Mouse (Mus musculus) frontal cortex, adult (tissue): Measurements from ENCODE around the gene Spsb4.

Experiments
- ATAC-seq: cut with Nextera tagmentation; 2 replicates; pipeline ENCODE4 v1.9.2; 2017; ENCODE audit warnings: mild to moderate bottlenecking, moderate library complexity, mixed read lengths; ENCODE audit not compliant: low TSS enrichment

Gene Spsb4

GRCm38 (mm10) chr9:97018677-97019147 lies at the start of gene Spsb4:
Gene Spsb4, minus strand, starts transcription at chr9:97018843.
- peak; percentile 74 for ATAC-seq

- no peak for ATAC-seq
These were observed 49.1 kb upstream of the Spsb4 start for GRCm38 (mm10) chr9:97067761-97068160.

GRCm38 (mm10) chr9:97065885-97066284 lies 47.2 kb upstream of the Spsb4 start:
- no peak for ATAC-seq

DNA sequence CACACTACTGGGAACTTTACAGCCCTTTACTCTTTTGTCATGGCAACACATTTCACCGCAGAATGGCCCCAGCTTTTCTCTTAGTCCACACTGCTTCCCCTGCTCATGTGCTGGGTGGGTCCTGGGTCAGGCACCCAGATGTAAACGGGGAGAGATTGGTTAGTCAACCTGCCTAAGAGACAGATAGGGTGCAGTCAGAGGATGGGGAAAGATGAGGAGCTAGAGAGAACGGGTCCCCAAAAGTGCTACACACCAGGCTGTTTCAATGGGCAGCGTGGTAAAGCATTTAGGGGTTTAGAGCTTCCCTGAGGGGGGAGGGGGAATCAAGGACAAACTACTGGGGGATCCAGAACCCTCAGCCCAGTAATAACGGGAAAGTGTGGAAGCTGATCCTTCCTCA lies 46.6 kb upstream of the Spsb4 start:
- ATAC-seq, result no peak

DNA sequence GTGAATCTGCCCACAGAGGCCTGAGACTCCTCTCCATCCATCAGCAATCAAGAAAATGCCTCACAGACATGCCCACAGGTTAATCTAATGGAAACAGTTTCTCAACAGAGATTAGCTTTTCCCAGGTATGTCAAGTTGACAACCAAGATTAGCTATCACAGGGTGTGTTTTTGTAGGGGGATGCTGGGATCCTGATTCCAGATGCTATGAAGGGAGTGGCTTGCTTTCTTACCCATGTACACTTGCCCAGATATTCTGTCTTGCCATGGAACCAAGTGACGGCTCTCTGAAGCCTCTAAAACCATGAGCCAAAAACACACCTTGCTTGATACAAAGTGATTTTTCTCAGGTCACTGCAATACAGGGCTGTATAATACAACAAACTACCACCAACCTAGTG lies 45.5 kb upstream of the Spsb4 start:
- no peak for ATAC-seq

- ATAC-seq, result no peak
These were observed 43.1 kb upstream of the Spsb4 start for GRCm38 (mm10) chr9:97061696-97062095.

DNA sequence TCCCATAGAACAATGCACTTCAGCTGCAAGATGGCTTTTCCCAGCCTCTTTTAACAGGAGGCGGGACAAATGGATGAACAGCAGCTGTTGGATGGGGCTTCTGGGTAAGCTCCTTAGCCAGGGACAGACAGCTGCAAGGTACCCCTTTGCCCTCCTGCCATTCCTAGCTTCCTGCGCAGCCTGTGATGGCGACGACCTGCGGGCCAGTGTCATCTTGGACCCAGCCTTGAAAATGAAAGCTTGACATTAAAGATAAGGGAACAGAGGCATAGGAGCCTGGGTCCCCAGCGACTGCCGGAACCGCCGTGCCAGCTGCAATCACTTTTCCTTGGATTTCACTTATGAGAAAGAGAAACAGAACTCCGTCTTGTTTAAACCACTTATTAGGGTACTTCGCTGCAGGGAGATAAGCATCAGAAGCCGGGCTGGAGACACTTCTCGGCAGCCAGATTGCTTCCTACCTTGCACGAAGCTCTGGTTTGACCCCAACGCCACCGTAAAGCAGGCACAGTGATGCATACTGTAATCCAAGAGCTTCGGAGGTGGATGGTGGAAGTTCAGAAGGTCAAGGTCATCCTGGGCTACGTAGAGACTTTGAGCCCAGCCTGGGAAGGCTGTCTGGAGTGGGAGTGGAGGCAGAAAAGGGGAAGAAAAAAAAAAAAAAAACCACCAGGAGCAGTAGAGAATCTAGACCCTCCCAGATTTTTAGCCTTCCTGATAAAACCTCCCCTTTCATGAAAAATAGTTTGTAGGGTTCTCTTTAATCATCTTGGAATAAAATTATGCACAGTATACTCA lies 38.1 kb upstream of the Spsb4 start:
- ATAC-seq, result no peak

GRCm38 (mm10) chr9:97055906-97056305 lies 37.3 kb upstream of the Spsb4 start:
- no peak for ATAC-seq

- ATAC-seq, result no peak
These were observed 32.5 kb upstream of the Spsb4 start for GRCm38 (mm10) chr9:97051176-97051575.

DNA sequence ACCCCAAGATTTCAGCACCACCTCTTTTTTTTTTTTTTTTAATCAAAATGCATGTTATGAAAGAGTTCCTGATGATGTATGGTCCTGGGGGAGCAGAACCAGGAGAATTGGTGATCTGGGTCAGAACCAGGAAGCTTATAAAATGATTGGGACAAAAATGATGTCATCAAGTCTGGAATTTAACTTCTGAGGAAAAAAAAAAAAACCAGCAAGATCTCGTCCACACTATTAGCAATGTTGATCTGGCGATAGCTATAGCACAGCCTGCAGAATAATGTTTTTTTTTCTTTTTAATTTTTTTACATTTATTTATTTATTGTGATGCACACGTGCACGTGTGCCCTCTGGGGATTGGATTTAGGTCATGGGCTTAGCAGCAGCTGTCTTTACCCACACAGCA lies 27.6 kb upstream of the Spsb4 start:
- no peak for ATAC-seq

DNA sequence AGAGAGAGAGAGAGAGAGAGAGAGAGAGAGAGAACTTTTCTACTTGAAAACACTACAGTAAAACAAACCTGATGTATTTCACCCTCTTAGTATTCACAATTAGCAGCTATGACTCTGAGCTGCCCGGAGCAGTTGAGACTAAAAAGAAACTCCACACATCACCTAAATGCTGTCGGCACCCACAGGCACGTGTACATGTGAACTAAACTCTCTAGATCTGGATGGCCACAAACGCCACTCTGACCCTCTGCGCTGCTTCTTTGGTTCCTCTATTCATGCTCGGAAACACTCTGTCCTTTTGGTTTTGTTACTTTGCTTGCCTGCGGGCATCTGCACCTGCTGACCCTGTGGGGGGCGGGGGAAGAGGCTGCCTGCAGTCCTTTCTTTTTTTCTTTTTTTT lies 23.0 kb upstream of the Spsb4 start:
- no peak for ATAC-seq

DNA sequence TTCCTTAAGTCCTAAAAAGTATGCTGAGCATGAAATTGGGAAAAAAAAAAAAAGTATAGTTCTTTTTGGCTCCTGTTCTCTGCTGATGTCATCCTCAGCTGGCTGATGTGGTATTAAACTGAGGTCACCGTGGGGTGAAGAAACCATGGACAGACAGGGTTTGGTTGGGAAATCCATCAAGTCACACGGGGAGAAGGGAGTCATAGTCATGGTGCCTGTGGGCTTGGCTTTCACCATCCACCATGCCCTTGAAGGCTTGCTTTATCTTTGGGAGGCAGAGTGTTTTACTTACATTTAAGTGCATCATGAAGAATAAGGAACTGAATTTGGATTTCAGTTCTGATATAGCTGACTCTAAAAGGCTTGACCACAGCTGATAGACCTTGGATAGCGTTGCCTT lies 19.4 kb upstream of the Spsb4 start:
- ATAC-seq, result no peak

DNA sequence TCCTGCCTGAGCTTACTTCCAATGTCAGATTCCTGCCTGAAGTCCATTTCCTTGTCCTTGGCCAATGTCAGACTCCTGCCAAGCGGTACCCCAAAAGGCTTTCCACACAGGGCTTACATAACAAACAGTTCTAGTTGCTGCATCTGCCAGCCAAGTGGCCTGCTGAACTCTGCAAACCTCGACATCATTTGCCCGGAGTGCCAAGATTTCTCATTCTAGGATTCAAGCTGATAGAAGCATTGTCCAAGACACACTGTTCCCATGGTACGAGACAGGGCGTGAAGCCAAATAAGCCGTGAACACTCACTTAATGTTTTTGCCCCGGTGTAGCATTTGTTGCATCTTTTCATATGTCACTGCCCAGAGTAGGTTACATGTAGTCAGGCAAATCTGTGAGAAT lies 18.0 kb upstream of the Spsb4 start:
- ATAC-seq, result no peak

DNA sequence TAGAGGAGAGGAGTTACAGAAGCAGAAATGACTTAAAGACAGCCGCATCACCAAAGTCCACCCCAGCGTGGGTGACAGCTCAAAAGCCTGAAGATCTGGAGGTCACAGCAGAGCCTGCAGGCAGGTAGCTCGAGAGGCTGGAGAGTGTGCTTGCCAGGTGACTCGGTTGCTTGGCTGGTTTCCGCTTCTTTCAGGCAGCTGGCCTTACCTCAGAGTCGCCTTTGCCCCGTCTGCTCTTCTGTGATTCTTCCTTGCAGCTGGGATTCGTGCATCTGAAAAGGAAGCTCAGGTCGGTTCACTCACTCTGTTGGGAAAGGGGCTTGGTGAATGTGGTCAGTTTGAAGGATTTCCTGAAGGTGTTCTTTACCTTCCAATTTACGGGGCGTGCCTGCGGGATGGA lies 8.7 kb upstream of the Spsb4 start:
- ATAC-seq, result no peak

DNA sequence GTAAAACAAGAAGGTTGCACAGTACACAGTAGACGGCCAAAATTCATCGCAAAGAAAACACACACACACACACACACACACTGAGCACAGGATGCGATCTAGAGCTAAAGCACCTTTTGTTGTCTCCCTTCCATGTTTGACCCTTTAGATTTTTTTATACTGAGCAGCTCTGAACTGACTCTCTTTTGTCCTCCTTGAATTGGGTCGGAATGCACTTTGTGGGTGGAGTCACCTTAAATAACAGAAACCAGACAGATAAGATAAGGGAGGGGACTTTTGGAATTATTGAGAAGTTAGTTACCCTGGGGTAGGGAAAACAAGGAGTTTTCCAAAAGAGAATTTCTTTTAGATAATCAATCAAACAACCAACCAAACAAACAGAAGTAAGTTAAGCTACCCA lies 7.4 kb upstream of the Spsb4 start:
- no peak for ATAC-seq

- no peak for ATAC-seq
These were observed 5.8 kb upstream of the Spsb4 start for GRCm38 (mm10) chr9:97024451-97024850.

GRCm38 (mm10) chr9:97022948-97023347 lies 4.3 kb upstream of the Spsb4 start:
- no peak for ATAC-seq

DNA sequence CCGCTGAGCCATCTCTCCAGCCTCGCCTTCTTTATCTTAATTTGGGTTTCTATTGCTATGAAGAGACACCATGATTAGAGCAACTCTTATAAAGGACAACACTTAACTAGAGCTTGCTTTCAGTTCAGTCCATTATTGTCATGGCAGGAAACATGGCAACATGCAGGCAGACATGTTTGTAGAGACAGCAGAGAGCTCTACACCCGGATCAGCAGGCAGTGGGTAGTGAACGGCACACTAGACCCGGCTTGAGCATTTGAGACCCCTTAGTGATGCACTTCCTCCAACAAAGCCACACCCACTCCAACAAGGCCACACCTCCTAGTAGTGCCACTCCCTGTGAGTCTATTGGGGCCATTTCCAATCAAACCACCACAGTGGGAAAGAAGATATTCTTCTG lies 3.7 kb upstream of the Spsb4 start:
- no peak for ATAC-seq

GRCm38 (mm10) chr9:97020152-97020551 lies 1.5 kb upstream of the Spsb4 start:
- no peak for ATAC-seq

- no peak for ATAC-seq
These were observed 1.0 kb upstream of the Spsb4 start for GRCm38 (mm10) chr9:97019686-97020085.

- ATAC-seq, result no peak
These were observed 588 bp upstream of the Spsb4 start for GRCm38 (mm10) chr9:97019231-97019630.

- ATAC-seq, result peak; percentile 19; the same call in 1 of the 2 replicates
These were observed 617 bp downstream of the Spsb4 start for GRCm38 (mm10) chr9:97017811-97018641.
